Mouse (Mus musculus): ENCODE data around the gene Adprm. TPM values are rescaled to one million over a fixed set of nuclear protein-coding genes. Genes with fewer than 3 reads are reported as not detected.

The Adprm gene
- polyA plus RNA-seq, 1 experiment, result 12.4 TPM

- peaks cover 49% of the 10 kb centered on the region for H3K27me3 ChIP-seq (ENCODE audit: control insufficient read depth, insufficient read depth, insufficient read length)
- H3K36me3 ChIP-seq (ENCODE audit: control insufficient read depth, insufficient read depth), result no peaks in the 10 kb centered on the region
- no peaks in the 10 kb centered on the region for H3K79me2 ChIP-seq (ENCODE audit: control insufficient read depth, insufficient read depth)
- H3ac ChIP-seq (ENCODE audit: control insufficient read depth, insufficient read length, low read depth), result no peak overlapping the region
- H3K4me3 ChIP-seq (ENCODE audit: insufficient read depth, poor library complexity, severe bottlenecking), result no peak overlapping the region
- no peaks in the 10 kb centered on the region for H3K79me3 ChIP-seq (ENCODE audit: low read depth)
- TF ChIP-seq FOSL1 (IDR thresholded peaks at IDR 0.05; ENCODE audit: insufficient read depth, low read length, poor library complexity, severe bottlenecking), result no peak
- TF ChIP-seq CEBPB (IDR thresholded peaks at IDR 0.05; ENCODE audit: low read depth), result no peak
- TF ChIP-seq CTCF (IDR thresholded peaks at IDR 0.05; ENCODE audit: control insufficient read depth, insufficient read depth, insufficient read length), result no peak
- no peak for TF ChIP-seq MAX (IDR thresholded peaks at IDR 0.05)
- TF ChIP-seq MYOG (IDR thresholded peaks at IDR 0.05; ENCODE audit: control insufficient read depth, extremely low read depth, insufficient read length), result no peak
- TF ChIP-seq MYOD1 (IDR thresholded peaks at IDR 0.05; ENCODE audit: control insufficient read depth, insufficient read length, low read depth), result no peak
- TF ChIP-seq USF1 (IDR thresholded peaks at IDR 0.05; ENCODE audit: low read depth), result no peak
These were observed 34.2 kb upstream of the Adprm start for GRCm38 (mm10) chr11:67086467-67087164.

GRCm38 (mm10) chr11:67085489-67085888 lies 33.1 kb upstream of the Adprm start:
- H3ac ChIP-seq (ENCODE audit: control insufficient read depth, insufficient read length, low read depth), result no peak overlapping the region
- no peaks in the 10 kb centered on the region for H3K79me2 ChIP-seq (ENCODE audit: control insufficient read depth, insufficient read depth)
- no peak overlapping the region for H3K4me3 ChIP-seq (ENCODE audit: insufficient read depth, poor library complexity, severe bottlenecking)
- no peaks in the 10 kb centered on the region for H3K36me3 ChIP-seq (ENCODE audit: control insufficient read depth, insufficient read depth)
- H3K79me3 ChIP-seq (ENCODE audit: low read depth), result no peaks in the 10 kb centered on the region
- peaks cover 43% of the 10 kb centered on the region for H3K27me3 ChIP-seq (ENCODE audit: control insufficient read depth, insufficient read depth, insufficient read length)
- TF ChIP-seq MYOD1 (IDR thresholded peaks at IDR 0.05; ENCODE audit: control insufficient read depth, insufficient read length, low read depth) (no peak), CTCF (IDR thresholded peaks at IDR 0.05; ENCODE audit: control insufficient read depth, insufficient read depth, insufficient read length) (peak; percentile 45)

- no peaks in the 10 kb centered on the region for H3K79me3 ChIP-seq (ENCODE audit: low read depth)
- TF ChIP-seq CEBPB (IDR thresholded peaks at IDR 0.05; ENCODE audit: low read depth) (no peak), USF1 (IDR thresholded peaks at IDR 0.05; ENCODE audit: low read depth) (no peak), FOSL1 (IDR thresholded peaks at IDR 0.05; ENCODE audit: insufficient read depth, low read length, poor library complexity, severe bottlenecking) (no peak), MYOG (IDR thresholded peaks at IDR 0.05; ENCODE audit: control insufficient read depth, extremely low read depth, insufficient read length) (no peak)
- no peaks in the 10 kb centered on the region for H3K79me2 ChIP-seq (ENCODE audit: control insufficient read depth, insufficient read depth)
- H3K27me3 ChIP-seq (ENCODE audit: control insufficient read depth, insufficient read depth, insufficient read length), result peaks cover 37% of the 10 kb centered on the region
- H3K4me3 ChIP-seq (ENCODE audit: insufficient read depth, poor library complexity, severe bottlenecking), result no peak overlapping the region
- H3K36me3 ChIP-seq (ENCODE audit: control insufficient read depth, insufficient read depth), result no peaks in the 10 kb centered on the region
- no peak overlapping the region for H3ac ChIP-seq (ENCODE audit: control insufficient read depth, insufficient read length, low read depth)
These were observed 31.4 kb upstream of the Adprm start for GRCm38 (mm10) chr11:67083712-67084340.

GRCm38 (mm10) chr11:67083239-67083638 lies 30.8 kb upstream of the Adprm start:
- no peak overlapping the region for H3ac ChIP-seq (ENCODE audit: control insufficient read depth, insufficient read length, low read depth)
- peaks cover 35% of the 10 kb centered on the region for H3K27me3 ChIP-seq (ENCODE audit: control insufficient read depth, insufficient read depth, insufficient read length)
- H3K79me3 ChIP-seq (ENCODE audit: low read depth), result no peaks in the 10 kb centered on the region
- H3K4me3 ChIP-seq (ENCODE audit: insufficient read depth, poor library complexity, severe bottlenecking), result no peak overlapping the region
- no peaks in the 10 kb centered on the region for H3K36me3 ChIP-seq (ENCODE audit: control insufficient read depth, insufficient read depth)
- TF ChIP-seq FOSL1 (IDR thresholded peaks at IDR 0.05; ENCODE audit: insufficient read depth, low read length, poor library complexity, severe bottlenecking) (no peak), CEBPB (IDR thresholded peaks at IDR 0.05; ENCODE audit: low read depth) (no peak), MYOG (IDR thresholded peaks at IDR 0.05; ENCODE audit: control insufficient read depth, extremely low read depth, insufficient read length) (no peak), USF1 (IDR thresholded peaks at IDR 0.05; ENCODE audit: low read depth) (no peak), CTCF (IDR thresholded peaks at IDR 0.05; ENCODE audit: control insufficient read depth, insufficient read depth, insufficient read length) (no peak), MAX (IDR thresholded peaks at IDR 0.05) (no peak), MYOD1 (IDR thresholded peaks at IDR 0.05; ENCODE audit: control insufficient read depth, insufficient read length, low read depth) (no peak)
- no peaks in the 10 kb centered on the region for H3K79me2 ChIP-seq (ENCODE audit: control insufficient read depth, insufficient read depth)

- TF ChIP-seq CEBPB (IDR thresholded peaks at IDR 0.05; ENCODE audit: low read depth) (no peak), MYOD1 (IDR thresholded peaks at IDR 0.05; ENCODE audit: control insufficient read depth, insufficient read length, low read depth) (no peak), MAX (IDR thresholded peaks at IDR 0.05) (no peak), FOSL1 (IDR thresholded peaks at IDR 0.05; ENCODE audit: insufficient read depth, low read length, poor library complexity, severe bottlenecking) (no peak), USF1 (IDR thresholded peaks at IDR 0.05; ENCODE audit: low read depth) (no peak), MYOG (IDR thresholded peaks at IDR 0.05; ENCODE audit: control insufficient read depth, extremely low read depth, insufficient read length) (no peak), CTCF (IDR thresholded peaks at IDR 0.05; ENCODE audit: control insufficient read depth, insufficient read depth, insufficient read length) (no peak)
- no peaks in the 10 kb centered on the region for H3K79me2 ChIP-seq (ENCODE audit: control insufficient read depth, insufficient read depth)
- no peak overlapping the region for H3ac ChIP-seq (ENCODE audit: control insufficient read depth, insufficient read length, low read depth)
- no peak overlapping the region for H3K4me3 ChIP-seq (ENCODE audit: insufficient read depth, poor library complexity, severe bottlenecking)
- no peaks in the 10 kb centered on the region for H3K36me3 ChIP-seq (ENCODE audit: control insufficient read depth, insufficient read depth)
- no peaks in the 10 kb centered on the region for H3K79me3 ChIP-seq (ENCODE audit: low read depth)
- H3K27me3 ChIP-seq (ENCODE audit: control insufficient read depth, insufficient read depth, insufficient read length), result peaks cover 31% of the 10 kb centered on the region
These were observed 30.4 kb upstream of the Adprm start for GRCm38 (mm10) chr11:67082793-67083192.

GRCm38 (mm10) chr11:67082188-67082587 lies 29.8 kb upstream of the Adprm start:
- Histone ChIP-seq H3K36me3 (ENCODE audit: control insufficient read depth, insufficient read depth) (no peaks in the 10 kb centered on the region), H3K4me3 (ENCODE audit: insufficient read depth, poor library complexity, severe bottlenecking) (no peak overlapping the region), H3K27me3 (ENCODE audit: control insufficient read depth, insufficient read depth, insufficient read length) (peaks cover 25% of the 10 kb centered on the region), H3ac (ENCODE audit: control insufficient read depth, insufficient read length, low read depth) (no peak overlapping the region), H3K79me3 (ENCODE audit: low read depth) (no peaks in the 10 kb centered on the region), H3K79me2 (ENCODE audit: control insufficient read depth, insufficient read depth) (no peaks in the 10 kb centered on the region)
- TF ChIP-seq USF1 (IDR thresholded peaks at IDR 0.05; ENCODE audit: low read depth), result no peak
- no peak for TF ChIP-seq CTCF (IDR thresholded peaks at IDR 0.05; ENCODE audit: control insufficient read depth, insufficient read depth, insufficient read length)
- no peak for TF ChIP-seq FOSL1 (IDR thresholded peaks at IDR 0.05; ENCODE audit: insufficient read depth, low read length, poor library complexity, severe bottlenecking)
- no peak for TF ChIP-seq MAX (IDR thresholded peaks at IDR 0.05)
- TF ChIP-seq MYOD1 (IDR thresholded peaks at IDR 0.05; ENCODE audit: control insufficient read depth, insufficient read length, low read depth), result no peak
- no peak for TF ChIP-seq MYOG (IDR thresholded peaks at IDR 0.05; ENCODE audit: control insufficient read depth, extremely low read depth, insufficient read length)
- no peak for TF ChIP-seq CEBPB (IDR thresholded peaks at IDR 0.05; ENCODE audit: low read depth)
